Mouse (Mus musculus): ENCODE data around the gene Cyba.

DNA sequence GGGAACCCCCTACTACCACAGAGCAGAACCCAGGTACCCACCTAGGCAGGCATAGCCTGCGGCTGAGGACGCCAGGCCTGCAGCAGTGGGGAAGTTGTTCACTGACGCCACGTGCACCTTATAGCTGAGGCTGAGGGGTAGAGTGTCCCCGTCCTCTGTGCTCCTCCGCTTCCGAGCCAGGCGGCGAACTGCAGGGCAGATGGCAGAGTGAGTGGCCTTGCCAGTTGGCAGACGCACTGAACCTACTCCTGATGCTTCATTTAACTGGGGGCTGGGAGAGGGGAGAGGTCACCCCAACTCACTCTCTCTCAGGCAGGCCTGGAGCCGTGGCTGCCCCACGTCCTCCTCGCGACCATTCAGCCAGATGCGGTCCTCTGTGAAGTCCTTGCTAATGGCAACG, 6.6 kb upstream of the Cyba start:
- TF ChIP-seq CHD1 (IDR thresholded peaks at IDR 0.05; ENCODE audit: low read depth, low read length) (no peak), EP300 (IDR thresholded peaks at IDR 0.05; ENCODE audit: low read depth in 1 of 2, low read length in 2 of 2) (no peak), CHD2 (IDR thresholded peaks at IDR 0.05; ENCODE audit: low read length) (no peak), CTCF (IDR thresholded peaks at IDR 0.05 in 2 of 3, conservative IDR thresholded peaks at IDR 0.05 in 1 of 3; ENCODE audit: control insufficient read depth in 1 of 3, insufficient read depth in 1 of 3, low read depth in 2 of 3, low read length in 3 of 3, poor library complexity in 1 of 3, severe bottlenecking in 1 of 3) (no peak), POLR2AphosphoS5 (IDR thresholded peaks at IDR 0.05; ENCODE audit: borderline replicate concordance, low read depth, low read length) (no peak), RAD21 (IDR thresholded peaks at IDR 0.05; ENCODE audit: low read depth, low read length) (no peak), MAX (IDR thresholded peaks at IDR 0.05; ENCODE audit: low read length) (no peak), MAZ (IDR thresholded peaks at IDR 0.05; ENCODE audit: low read depth, low read length) (no peak), POLR2A (IDR thresholded peaks at IDR 0.05; ENCODE audit: control insufficient read depth in 1 of 2, insufficient read depth in 1 of 2, low read depth in 1 of 2, low read length in 2 of 2, poor library complexity in 1 of 2) (no peak)

Data from MEL (cell line).